Mouse (Mus musculus) adrenal gland, adult (tissue): ENCODE data around the gene Mosmo.
"Not testable (repeated sequence)": the region's sequence is repeated elsewhere in the genome, so short reads cannot be mapped to it uniquely, and the experiment has no call there.

Experiments
- DNase-seq, 2 experiments: peaks; one replicate each; pipeline ENCODE4 v3.0.0; 2022 to 2023; ENCODE audit warnings: low spot score in 1 of 2; ENCODE audit not compliant: inconsistent age in 2 of 2

The Mosmo gene

GRCm38 (mm10) chr7:120699586-120699985, 22.2 kb downstream of the Mosmo start:
- DNase-seq = no peak

GRCm38 (mm10) chr7:120703888-120704287, 26.5 kb downstream of the Mosmo start:
- DNase-seq = no peak

- no peak for DNase-seq
Measured at GRCm38 (mm10) chr7:120712071-120712470, 34.7 kb downstream of the Mosmo start.

GRCm38 (mm10) chr7:120713225-120713624, 35.8 kb downstream of the Mosmo start:
- DNase-seq = no peak

GRCm38 (mm10) chr7:120713951-120714350, 36.5 kb downstream of the Mosmo start:
- not testable (repeated sequence) for DNase-seq

- DNase-seq = no peak
Measured at GRCm38 (mm10) chr7:120717261-120717660, 39.8 kb downstream of the Mosmo start.

- DNase-seq = peak; percentile 33 to 79
Measured at GRCm38 (mm10) chr7:120721051-120721450, 43.6 kb downstream of the Mosmo start.

- peak; percentile 75 to 91 for DNase-seq
Measured at GRCm38 (mm10) chr7:120721456-120721855, 44.0 kb downstream of the Mosmo start.

- no peak for DNase-seq
Measured at GRCm38 (mm10) chr7:120722063-120722462, 44.6 kb downstream of the Mosmo start.

GRCm38 (mm10) chr7:120722839-120723278, 45.4 kb downstream of the Mosmo start:
- no peak for DNase-seq

- peak; percentile 41 to 84 for DNase-seq
Measured at GRCm38 (mm10) chr7:120727581-120727980, 50.2 kb downstream of the Mosmo start.

GRCm38 (mm10) chr7:120729635-120730034, 52.2 kb downstream of the Mosmo start:
- peak in 1 of 2 experiments; percentile 75 for DNase-seq

- no peak for DNase-seq
Measured at GRCm38 (mm10) chr7:120732906-120733305, 55.5 kb downstream of the Mosmo start.

GRCm38 (mm10) chr7:120739018-120739417, 61.6 kb downstream of the Mosmo start, which contains the start of gene Vwa3a:
Vwa3a (plus strand) TSS chr7:120739318.
- no peak for DNase-seq

- DNase-seq = peak; percentile 33 to 59
Measured at GRCm38 (mm10) chr7:120739558-120740101, 62.2 kb downstream of the Mosmo start.

GRCm38 (mm10) chr7:120743366-120744351, 66.2 kb downstream of the Mosmo start:
- DNase-seq = peak in 1 of 2 experiments; percentile 48

- DNase-seq = no peak
Measured at GRCm38 (mm10) chr7:120744606-120745005, 67.2 kb downstream of the Mosmo start.

- peak; percentile 55 to 77 for DNase-seq
Measured at GRCm38 (mm10) chr7:120746029-120746428, 68.6 kb downstream of the Mosmo start.

- no peak for DNase-seq
Measured at GRCm38 (mm10) chr7:120746821-120747220, 69.4 kb downstream of the Mosmo start.

GRCm38 (mm10) chr7:120748478-120748877, 71.1 kb downstream of the Mosmo start:
- DNase-seq = no peak

GRCm38 (mm10) chr7:120751330-120751729, 73.9 kb downstream of the Mosmo start:
- DNase-seq = no peak

- DNase-seq = no peak
Measured at GRCm38 (mm10) chr7:120751906-120752305, 74.5 kb downstream of the Mosmo start.
